Mouse (Mus musculus) MEL (cell line): ENCODE data around the gene Chd8. TPM values are rescaled to one million over a fixed set of nuclear protein-coding genes. Genes with fewer than 3 reads are reported as not detected.

ENCODE experiments used
- DNase-seq: peaks from one replicate; pipeline ENCODE4 v3.0.0; 2011; ENCODE audit warnings: low read depth, low spot score
- H3K27ac ChIP-seq: 2 replicates; pipeline ENCODE4 v1.5.1; 2012; ENCODE audit warnings: low read depth, mild to moderate bottlenecking, control low read depth, low read length, moderate library complexity; ENCODE audit not compliant: control insufficient read depth
- H3K27me3 ChIP-seq, 2 experiments: fragments of 150-350 bp in 1 of 2; sonication (generic) in 1 of 2; 2 replicates each; pipeline ENCODE4 v1.6.1; 2012; ENCODE audit warnings: low read length in 2 of 2, mild to moderate bottlenecking in 2 of 2, improper control_type of control experiment in 1 of 2, moderate library complexity in 1 of 2; ENCODE audit not compliant: insufficient read depth in 2 of 2, control insufficient read depth in 1 of 2
- H3K36me3 ChIP-seq, 2 experiments: 2 replicates each; pipeline ENCODE4 v1.6.1; 2012 to 2014; ENCODE audit warnings: low read length in 2 of 2, improper control_type of control experiment in 1 of 2, inconsistent platforms in 1 of 2, mild to moderate bottlenecking in 1 of 2; ENCODE audit not compliant: insufficient read depth in 2 of 2, control insufficient read depth in 1 of 2
- H3K4me1 ChIP-seq, 2 experiments: fragments of 150-350 bp in 1 of 2; sonication (generic) in 1 of 2; 2 replicates each; pipeline ENCODE4 v1.6.1; 2012; ENCODE audit warnings: low read length in 2 of 2, improper control_type of control experiment in 1 of 2, mild to moderate bottlenecking in 1 of 2; ENCODE audit not compliant: insufficient read depth in 2 of 2, control insufficient read depth in 1 of 2
- H3K4me3 ChIP-seq, 2 experiments: fragments of 150-350 bp in 1 of 2; sonication (generic) in 1 of 2; 2 replicates each; pipeline ENCODE4 v1.5.1; 2012; ENCODE audit warnings: low read depth in 2 of 2, low read length in 2 of 2, mild to moderate bottlenecking in 2 of 2, moderate library complexity in 2 of 2, control low read depth in 1 of 2, improper control_type of control experiment in 1 of 2; ENCODE audit not compliant: control insufficient read depth in 1 of 2, insufficient read depth in 1 of 2
- H3K79me2 ChIP-seq: 2 replicates; pipeline ENCODE4 v1.6.1; 2012; ENCODE audit warnings: mild to moderate bottlenecking, low read length, moderate library complexity; ENCODE audit not compliant: control insufficient read depth, poor library complexity, insufficient read depth
- H3K9ac ChIP-seq: 2 replicates; pipeline ENCODE4 v1.6.1; 2012; ENCODE audit warnings: low read depth, mild to moderate bottlenecking, control low read depth, low read length, moderate library complexity; ENCODE audit not compliant: control insufficient read depth, poor library complexity, severe bottlenecking
- H3K9me3 ChIP-seq: fragments of 150-350 bp; sonication (generic); replicated peaks from 2 replicates; pipeline ENCODE4 v1.6.1; 2012; ENCODE audit warnings: mild to moderate bottlenecking, low read length, improper control_type of control experiment, moderate library complexity; ENCODE audit not compliant: insufficient read depth
- BHLHE40 ChIP-seq: IDR thresholded peaks from 2 replicates; pipeline ENCODE4 v1.6.1; 2012; ENCODE audit warnings: low read depth, mild to moderate bottlenecking, inconsistent platforms, low read length, improper control_type of control experiment, borderline replicate concordance
- CHD2 ChIP-seq: IDR thresholded peaks from 2 replicates; pipeline ENCODE4 v1.6.1; 2011; ENCODE audit warnings: low read length, improper control_type of control experiment
- CTCF ChIP-seq, 3 experiments: IDR thresholded peaks in 2 of 3; conservative IDR thresholded peaks in 1 of 3; 2 replicates each; pipeline ENCODE4 v1.5.1; 2011 to 2012; ENCODE audit warnings: low read length in 3 of 3, low read depth in 2 of 3, mild to moderate bottlenecking in 2 of 3, improper control_type of control experiment in 1 of 3, inconsistent platforms in 1 of 3, mixed read lengths in 1 of 3, moderate library complexity in 1 of 3; ENCODE audit not compliant: control insufficient read depth in 1 of 3, insufficient read depth in 1 of 3, poor library complexity in 1 of 3, severe bottlenecking in 1 of 3
- ELF1 ChIP-seq: IDR thresholded peaks from 2 replicates; pipeline ENCODE4 v1.6.1; 2014; ENCODE audit warnings: low read depth, mild to moderate bottlenecking, inconsistent platforms, low read length, improper control_type of control experiment, moderate library complexity
- EP300 ChIP-seq, 2 experiments: IDR thresholded peaks; 2 replicates each; pipeline ENCODE4 v1.6.1; 2011; ENCODE audit warnings: improper control_type of control experiment in 2 of 2, low read length in 2 of 2, low read depth in 1 of 2, mild to moderate bottlenecking in 1 of 2
- ETS1 ChIP-seq: IDR thresholded peaks from 2 replicates; pipeline ENCODE4 v1.6.1; 2012; ENCODE audit warnings: low read depth, mild to moderate bottlenecking, inconsistent platforms, low read length, improper control_type of control experiment, moderate library complexity
- GABPA ChIP-seq: IDR thresholded peaks from 2 replicates; pipeline ENCODE4 v1.6.1; 2012; ENCODE audit warnings: low read depth, mild to moderate bottlenecking, inconsistent platforms, low read length, improper control_type of control experiment, moderate library complexity
- GATA1 ChIP-seq: IDR thresholded peaks from 2 replicates; pipeline ENCODE4 v1.6.1; 2011; ENCODE audit warnings: low read depth, low read length, improper control_type of control experiment
- HCFC1 ChIP-seq: IDR thresholded peaks from 2 replicates; pipeline ENCODE4 v1.6.1; 2012; ENCODE audit warnings: low read depth, mild to moderate bottlenecking, inconsistent platforms, low read length, improper control_type of control experiment, moderate library complexity
- KAT2A ChIP-seq: conservative IDR thresholded peaks from 2 replicates; pipeline ENCODE4 v1.6.1; 2012; ENCODE audit warnings: low read depth, low read length, improper control_type of control experiment, inconsistent platforms
- MAX ChIP-seq: IDR thresholded peaks from 2 replicates; pipeline ENCODE4 v1.6.1; 2011; ENCODE audit warnings: low read length, improper control_type of control experiment
- MAZ ChIP-seq: IDR thresholded peaks from 2 replicates; pipeline ENCODE4 v1.6.1; 2012; ENCODE audit warnings: low read depth, mild to moderate bottlenecking, inconsistent platforms, low read length, improper control_type of control experiment
- MXI1 ChIP-seq: IDR thresholded peaks from 2 replicates; pipeline ENCODE4 v1.6.1; 2011; ENCODE audit warnings: mild to moderate bottlenecking, low read depth, low read length, improper control_type of control experiment
- MYC ChIP-seq: IDR thresholded peaks from 2 replicates; pipeline ENCODE4 v1.6.1; 2011; ENCODE audit warnings: low read depth, mild to moderate bottlenecking, low read length, improper control_type of control experiment, moderate library complexity
- NELFE ChIP-seq: IDR thresholded peaks from 2 replicates; pipeline ENCODE4 v1.6.1; 2011; ENCODE audit warnings: low read depth, low read length, improper control_type of control experiment
- NRF1 ChIP-seq: IDR thresholded peaks from 2 replicates; pipeline ENCODE4 v1.6.1; 2014; ENCODE audit warnings: low read depth, mild to moderate bottlenecking, inconsistent platforms, low read length, improper control_type of control experiment, moderate library complexity; ENCODE audit not compliant: poor library complexity, insufficient read depth, severe bottlenecking
- POLR2A ChIP-seq, 2 experiments: IDR thresholded peaks; 2 replicates each; pipeline ENCODE4 v1.6.1; 2011 to 2012; ENCODE audit warnings: low read length in 2 of 2, mild to moderate bottlenecking in 2 of 2, control low read depth in 1 of 2, improper control_type of control experiment in 1 of 2, low read depth in 1 of 2, moderate library complexity in 1 of 2; ENCODE audit not compliant: control insufficient read depth in 1 of 2, insufficient read depth in 1 of 2, poor library complexity in 1 of 2
- POLR2AphosphoS2 ChIP-seq: IDR thresholded peaks from 2 replicates; pipeline ENCODE4 v1.6.1; 2011; ENCODE audit warnings: low read length, improper control_type of control experiment
- POLR2AphosphoS5 ChIP-seq: IDR thresholded peaks from 2 replicates; pipeline ENCODE4 v1.6.1; 2012; ENCODE audit warnings: low read depth, borderline replicate concordance, mild to moderate bottlenecking, inconsistent platforms, low read length, moderate library complexity, mixed read lengths
- RAD21 ChIP-seq: IDR thresholded peaks from 2 replicates; pipeline ENCODE4 v1.6.1; 2011; ENCODE audit warnings: mild to moderate bottlenecking, low read depth, low read length, improper control_type of control experiment
- SIN3A ChIP-seq: IDR thresholded peaks from 2 replicates; pipeline ENCODE4 v1.6.1; 2012; ENCODE audit warnings: low read length, improper control_type of control experiment, inconsistent platforms
- TAL1 ChIP-seq: IDR thresholded peaks from 2 replicates; pipeline ENCODE4 v1.6.1; 2012; ENCODE audit warnings: mild to moderate bottlenecking, inconsistent platforms, low read length, moderate library complexity, mixed read lengths
- TBP ChIP-seq: IDR thresholded peaks from 2 replicates; pipeline ENCODE4 v1.8.0; 2011; ENCODE audit warnings: low read depth, low read length, improper control_type of control experiment
- TCF12 ChIP-seq: IDR thresholded peaks from 2 replicates; pipeline ENCODE4 v1.6.1; 2014; ENCODE audit warnings: low read depth, mild to moderate bottlenecking, inconsistent platforms, low read length, improper control_type of control experiment, moderate library complexity
- USF1 ChIP-seq: IDR thresholded peaks from 2 replicates; pipeline ENCODE4 v1.6.1; 2014; ENCODE audit warnings: low read depth, mild to moderate bottlenecking, inconsistent platforms, low read length, improper control_type of control experiment, moderate library complexity
- USF2 ChIP-seq, 2 experiments: IDR thresholded peaks; 2 replicates each; pipeline ENCODE4 v1.6.1; 2011 to 2012; ENCODE audit warnings: improper control_type of control experiment in 2 of 2, low read length in 2 of 2, borderline replicate concordance in 1 of 2, inconsistent platforms in 1 of 2, low read depth in 1 of 2, mild to moderate bottlenecking in 1 of 2; ENCODE audit not compliant: insufficient read depth in 1 of 2
- ZMIZ1 ChIP-seq: IDR thresholded peaks from 2 replicates; pipeline ENCODE4 v1.6.1; 2012; ENCODE audit warnings: low read depth, mild to moderate bottlenecking, inconsistent platforms, low read length, improper control_type of control experiment, moderate library complexity
- ZNF384 ChIP-seq: IDR thresholded peaks from 2 replicates; pipeline ENCODE4 v1.6.1; 2012; ENCODE audit warnings: low read depth, mild to moderate bottlenecking, inconsistent platforms, low read length, improper control_type of control experiment
- polyA plus RNA-seq, 2 experiments: library from polyadenylated mRNA; stranded (reverse) in 1 of 2; unstranded in 1 of 2; fragments of >175 nt in 1 of 2; fragments of >200 nt in 1 of 2; gene quantifications; 2 replicates each; pipeline versions ENCODE4 v1.2.1 to v1.2.4; 2012; ENCODE audit warnings: low replicate concordance in 2 of 2, low read depth in 1 of 2; ENCODE audit not compliant: insufficient read length in 2 of 2, insufficient read depth in 1 of 2, missing spikeins in 1 of 2
- total RNA-seq: library from RNA; depleted of rRNA; stranded (reverse); fragments of 300-350 nt; gene quantifications from 2 replicates; pipeline ENCODE4 v1.2.3, GENCODE M21; 2012; rRNA removed

Chd8 gene
- total RNA-seq (46.5 and 47.5 TPM in 2 replicates), polyA plus RNA-seq (10 to 100 TPM; 73.5 to 85.6 TPM)

DNA sequence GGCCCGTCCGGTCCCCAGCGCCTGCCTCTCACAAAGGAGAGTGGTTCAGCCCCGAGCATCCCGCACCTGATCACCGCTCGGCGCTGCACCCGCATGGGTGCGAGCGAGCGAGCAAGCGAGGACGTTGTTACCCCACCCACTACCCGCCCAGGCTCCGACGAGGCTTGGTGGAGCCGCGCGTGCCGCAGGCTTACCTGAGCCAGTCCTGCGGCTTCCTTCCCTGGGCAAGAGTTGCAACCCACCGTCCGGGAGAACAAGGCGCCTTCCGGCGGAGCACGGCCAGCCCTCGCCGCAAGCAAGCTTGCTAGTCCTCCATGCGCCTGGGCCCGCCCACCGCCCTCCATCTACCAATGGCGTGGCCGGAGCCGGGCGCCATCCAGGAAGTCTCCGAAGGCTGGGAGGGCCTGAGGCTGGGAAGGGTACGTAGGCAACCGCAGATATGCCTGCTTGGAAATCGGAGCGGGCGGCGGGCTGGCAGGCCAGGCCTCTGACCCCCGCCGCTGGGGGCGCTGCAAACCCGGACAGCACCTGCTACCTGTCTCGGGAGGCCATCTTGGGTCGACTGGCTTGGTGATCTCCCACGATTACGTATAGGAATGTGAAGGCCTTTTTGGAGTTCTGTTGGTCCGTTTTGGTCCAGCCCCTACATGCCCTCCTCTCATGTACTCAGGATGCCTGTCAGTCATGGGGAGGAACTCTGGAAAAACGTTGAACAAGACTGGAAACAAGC lies at the start of gene Chd8:
TSS of gene Chd8 (minus strand) at position 297 of the 730 bp plus-strand sequence.
- H3K4me3 ChIP-seq, result peak within 1 kb of the TSS; percentile 89 to 91
- H3K79me2 ChIP-seq, result peaks cover 36% of the 10 kb centered on the region
- no peaks in the 10 kb centered on the region for H3K9me3 ChIP-seq
- H3K27ac ChIP-seq, result peak within 1 kb of the TSS; percentile 77
- peaks cover 6 to 17% of the 10 kb centered on the region in 2 experiments; a peak in 3 of 4 replicates for H3K4me1 ChIP-seq
- peaks cover 0 to 21% of the 10 kb centered on the region in 2 experiments; a peak in 2 of 4 replicates for H3K36me3 ChIP-seq
- peak; percentile 99 for DNase-seq
- H3K27me3 ChIP-seq, result no peaks in the 10 kb centered on the region
- H3K9ac ChIP-seq, result peak within 1 kb of the TSS; percentile 74
- TF ChIP-seq POLR2AphosphoS5 (0 out of 2 replicates have a peak, but pooled peaks have one; percentile 61), RAD21 (no peak), SIN3A (peak; percentile 84), USF2 (IDR thresholded peaks at IDR 0.05; ENCODE audit: borderline replicate concordance in 1 of 2, insufficient read depth in 1 of 2, low read depth in 1 of 2, low read length in 2 of 2) (no peak), ELF1 (peak; percentile 96), POLR2A (IDR thresholded peaks at IDR 0.05; ENCODE audit: control insufficient read depth in 1 of 2, insufficient read depth in 1 of 2, low read depth in 1 of 2, low read length in 2 of 2, poor library complexity in 1 of 2) (peak; percentile 74 to 80), GATA1 (no peak), TAL1 (no peak), TCF12 (peak; percentile 59; the same call in 1 of the 2 replicates), MYC (peak; percentile 31; the same call in 1 of the 2 replicates), TBP (0 out of 2 replicates have a peak, but pooled peaks have one; percentile 6), USF1 (peak; percentile 20; the same call in 1 of the 2 replicates), ZMIZ1 (peak; percentile 76), MAX (peak; percentile 74; the same call in 1 of the 2 replicates), POLR2AphosphoS2 (peak; percentile 56; the same call in 1 of the 2 replicates), CHD2 (no peak), NELFE (peak; percentile 73), MXI1 (peak; percentile 80), EP300 (IDR thresholded peaks at IDR 0.05; ENCODE audit: low read depth in 1 of 2, low read length in 2 of 2) (0 out of 4 replicates have a peak, but pooled peaks of 1 of the 2 experiments have one; percentile 4), NRF1 (0 out of 2 replicates have a peak, but pooled peaks have one; percentile 29), ZNF384 (no peak), KAT2A (peak; percentile 70; the same call in 1 of the 2 replicates), GABPA (0 out of 2 replicates have a peak, but pooled peaks have one; percentile 19), ETS1 (no peak), BHLHE40 (0 out of 2 replicates have a peak, but pooled peaks have one; percentile 23), MAZ (peak; percentile 11; the same call in 1 of the 2 replicates), CTCF (IDR thresholded peaks at IDR 0.05 in 2 of 3, conservative IDR thresholded peaks at IDR 0.05 in 1 of 3; ENCODE audit: control insufficient read depth in 1 of 3, insufficient read depth in 1 of 3, low read depth in 2 of 3, low read length in 3 of 3, poor library complexity in 1 of 3, severe bottlenecking in 1 of 3) (peak; percentile 70 to 89 (median 88)), HCFC1 (peak; percentile 91)
